Mouse (Mus musculus) liver, embryonic 11.5 days (tissue): ENCODE data around the gene Cers6. TPM values are rescaled to one million over a fixed set of nuclear protein-coding genes. Genes with fewer than 3 reads are reported as not detected.
A peak's percentile ranks its signal among the peaks of the same experiment; 100 is the strongest.

ENCODE experiments used
- ATAC-seq: fragments of 200-750 bp; cut with Nextera tagmentation; replicated peaks from 2 replicates; pipeline ENCODE4 v1.8.0; 2017; ENCODE audit warnings: moderate number of reproducible peaks, mild to moderate bottlenecking, moderate TSS enrichment, moderate library complexity; ENCODE audit not compliant: low FRiP score
- DNase-seq: peaks from one replicate; pipeline ENCODE4 v3.0.0-alpha.2; 2017; ENCODE audit warnings: low spot score
- H3K27ac ChIP-seq: fragments of 300-500 bp; sonication (generic); 2 replicates; pipeline ENCODE4 v1.5.1; 2014; ENCODE audit warnings: mild to moderate bottlenecking, low read depth, low read length, control low read depth
- H3K27me3 ChIP-seq: fragments of 300-500 bp; sonication (generic); replicated peaks from 2 replicates; pipeline ENCODE4 v1.6.1; 2014; ENCODE audit warnings: low read length, mixed read lengths; ENCODE audit not compliant: control insufficient read depth, insufficient read depth
- H3K36me3 ChIP-seq: fragments of 300-500 bp; sonication (generic); 2 replicates; pipeline ENCODE4 v1.6.1; 2014; ENCODE audit warnings: mild to moderate bottlenecking, low read length, moderate library complexity, mixed read lengths; ENCODE audit not compliant: control insufficient read depth, insufficient read depth
- H3K4me1 ChIP-seq: fragments of 300-500 bp; sonication (generic); replicated peaks from 2 replicates; pipeline ENCODE4 v1.6.1; 2014; ENCODE audit warnings: low read length, mixed read lengths; ENCODE audit not compliant: control insufficient read depth, insufficient read depth
- H3K4me2 ChIP-seq: fragments of 300-500 bp; sonication (generic); 2 replicates; pipeline ENCODE4 v1.6.1; 2014; ENCODE audit warnings: mild to moderate bottlenecking, control low read depth, moderate library complexity
- H3K4me3 ChIP-seq: fragments of 300-500 bp; sonication (generic); 2 replicates; pipeline ENCODE4 v1.5.1; 2014; ENCODE audit warnings: low read depth, low read length, control low read depth
- H3K9ac ChIP-seq: fragments of 300-500 bp; sonication (generic); 2 replicates; pipeline ENCODE4 v1.6.1; 2014; ENCODE audit warnings: low read depth, low read length, control low read depth
- H3K9me3 ChIP-seq: fragments of 300-500 bp; sonication (generic); 2 replicates; pipeline ENCODE4 v1.6.1; 2016; ENCODE audit warnings: low read length, inconsistent platforms, mixed read lengths; ENCODE audit not compliant: control insufficient read depth
- WGBS: fragments of 180-500 bp; shearing (Covaris S2); extraction: QIAGEN DNeasy Blood & Tissue Kit; methylation state at CpG from one replicate; pipeline ENCODE4 v1.1.7; 2014; 5-methylcytosine and 5-hydroxymethylcytosine counted together
- polyA plus RNA-seq: library from polyadenylated mRNA; unstranded; fragments of >200 nt; fragmentation: Nextera tagmentation; extraction: Ambion mirVana; gene quantifications from 2 replicates; pipeline ENCODE4 v1.2.1, GENCODE M21; 2014

The Cers6 gene
- polyA plus RNA-seq, 1 experiment from 2014 or later = 17.6 TPM

DNA sequence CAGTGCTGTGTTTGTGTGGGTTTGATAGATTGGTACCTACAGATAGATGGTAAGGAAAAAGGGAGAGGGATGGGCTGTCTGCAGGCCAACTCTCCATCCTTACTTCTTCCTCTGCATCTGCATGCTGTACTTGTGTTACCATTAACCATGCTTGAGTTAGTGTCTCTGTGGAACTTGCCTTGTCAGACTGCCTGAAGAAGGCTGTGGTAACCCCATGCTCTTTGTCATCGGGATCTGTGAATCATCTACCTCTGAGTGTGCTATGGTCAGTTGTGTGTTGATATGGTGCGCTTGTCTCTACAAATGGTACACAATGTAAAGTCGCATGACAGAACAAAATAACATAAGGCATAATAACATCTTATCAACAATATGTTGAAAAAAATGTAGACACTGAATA is 94.9 kb downstream of the Cers6 start:
- Histone ChIP-seq H3K36me3 (no peaks in the 10 kb centered on the region), H3K9me3 (no peaks in the 10 kb centered on the region), H3K27me3 (no peaks in the 10 kb centered on the region), H3K27ac (no peak overlapping the region), H3K4me1 (no peaks in the 10 kb centered on the region), H3K4me3 (no peak overlapping the region), H3K4me2 (no peak overlapping the region), H3K9ac (no peak overlapping the region)
- 90% methylated on average over 3 of the region's 3 CpGs for WGBS
- DNase-seq (no peak), ATAC-seq (no peak)

DNA sequence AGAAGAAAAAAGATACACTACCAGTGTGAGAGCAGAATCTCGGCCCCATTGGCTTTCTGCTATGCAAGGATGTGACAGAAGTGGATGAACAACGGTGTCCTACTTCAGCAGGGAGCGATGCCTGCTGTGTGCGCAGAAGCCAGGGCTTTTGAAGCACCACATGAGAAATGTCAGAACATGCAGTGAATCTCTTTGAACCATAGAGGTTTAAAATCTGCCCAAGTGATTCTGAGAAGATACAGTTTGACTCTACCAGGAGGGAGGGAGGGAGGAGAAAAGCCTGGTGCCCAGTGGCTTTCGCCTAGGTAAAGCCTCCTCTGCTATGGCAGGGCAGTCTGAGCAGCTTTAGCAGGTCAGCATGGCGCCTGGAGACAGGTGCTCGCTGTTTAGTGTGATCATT is 96.6 kb downstream of the Cers6 start:
- no peak overlapping the region for H3K9ac ChIP-seq

DNA sequence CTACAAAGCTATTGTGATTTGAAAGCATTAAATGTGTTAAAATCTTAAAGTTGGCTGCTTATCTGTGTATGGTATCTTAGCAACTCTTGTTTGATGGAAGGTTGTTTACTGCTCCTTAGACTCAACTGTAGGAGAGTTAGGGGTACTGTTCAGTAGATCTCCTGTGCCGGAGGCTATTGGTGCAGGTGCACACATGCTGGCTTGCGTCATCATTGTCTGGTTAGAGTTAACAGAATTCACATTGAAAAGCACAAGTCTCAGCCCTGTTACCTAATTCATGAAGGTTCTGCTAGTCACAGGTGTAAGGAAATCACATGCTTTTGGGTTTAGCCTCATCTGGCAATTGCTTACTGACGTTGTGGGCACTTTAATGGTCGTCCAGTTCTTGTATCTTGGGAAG is 98.3 kb downstream of the Cers6 start:
- Histone ChIP-seq H3K4me1 (no peaks in the 10 kb centered on the region), H3K4me2 (no peak overlapping the region), H3K27me3 (no peaks in the 10 kb centered on the region), H3K9me3 (no peaks in the 10 kb centered on the region), H3K4me3 (no peak overlapping the region), H3K36me3 (no peaks in the 10 kb centered on the region), H3K27ac (no peak overlapping the region), H3K9ac (no peak overlapping the region)
- DNase-seq (no peak), ATAC-seq (no peak)
- 94% methylated on average over 4 of the region's 4 CpGs for WGBS

More for the DNA sequence above, 96.6 kb downstream of the Cers6 start:
- H3K4me1 ChIP-seq = no peaks in the 10 kb centered on the region
- no peak overlapping the region for H3K4me3 ChIP-seq
- ATAC-seq (no peak), DNase-seq (no peak)
- H3K27ac ChIP-seq = no peak overlapping the region
- no peaks in the 10 kb centered on the region for H3K27me3 ChIP-seq
- H3K36me3 ChIP-seq = no peaks in the 10 kb centered on the region
- H3K9me3 ChIP-seq = no peaks in the 10 kb centered on the region
- WGBS = 81% methylated on average over 7 of the region's 7 CpGs
- no peak overlapping the region for H3K4me2 ChIP-seq

DNA sequence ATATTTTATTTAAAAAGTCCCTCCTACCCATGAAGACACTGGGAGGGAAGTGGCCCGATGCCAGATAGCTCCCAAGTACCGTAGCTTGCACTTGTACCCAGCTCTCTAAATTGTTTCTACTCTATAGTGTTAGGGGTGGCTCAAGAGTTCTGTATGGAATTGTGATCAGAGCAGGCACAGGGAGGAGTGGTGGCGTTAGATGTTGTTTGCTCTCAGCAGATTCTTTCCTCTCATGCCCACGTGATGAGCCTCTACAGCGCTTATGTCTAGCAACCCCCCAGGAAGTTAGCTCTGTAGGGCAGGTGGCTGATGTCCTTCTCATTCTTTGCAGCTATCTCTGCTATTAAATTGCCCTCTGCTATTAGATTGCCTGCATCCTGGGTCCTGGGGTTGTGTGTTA is 98.8 kb downstream of the Cers6 start:
- DNase-seq (no peak), ATAC-seq (no peak)
- H3K4me2 ChIP-seq = no peak overlapping the region
- no peak overlapping the region for H3K27ac ChIP-seq
- H3K4me1 ChIP-seq = no peaks in the 10 kb centered on the region
- H3K27me3 ChIP-seq = no peaks in the 10 kb centered on the region
- no peaks in the 10 kb centered on the region for H3K36me3 ChIP-seq
- 83% methylated on average over 5 of the region's 5 CpGs for WGBS
- H3K4me3 ChIP-seq = no peak overlapping the region
- H3K9ac ChIP-seq = no peak overlapping the region
- H3K9me3 ChIP-seq = no peaks in the 10 kb centered on the region

DNA sequence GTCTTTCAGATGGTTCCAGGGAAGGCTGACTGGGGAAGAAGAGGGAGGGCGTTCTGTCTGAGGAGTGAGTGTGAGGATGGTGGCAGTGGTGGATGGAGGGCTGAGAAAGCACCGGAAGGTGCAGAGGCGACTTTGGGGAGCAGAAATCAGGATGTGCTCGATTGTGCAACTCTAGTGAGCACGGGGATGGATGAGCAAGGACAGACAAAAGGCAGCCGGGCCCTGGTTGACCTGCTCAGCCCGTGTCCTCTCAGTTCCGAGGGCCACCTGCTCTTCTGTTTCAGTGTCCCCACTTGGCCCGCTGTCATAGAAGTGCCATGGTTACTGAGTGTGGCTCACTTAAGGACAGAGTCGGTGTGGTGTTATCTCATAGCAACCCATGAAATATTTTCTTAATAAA is 99.4 kb downstream of the Cers6 start:
- H3K4me3 ChIP-seq = no peak overlapping the region
- 94% methylated on average over 10 of the region's 10 CpGs for WGBS
- H3K9me3 ChIP-seq = no peaks in the 10 kb centered on the region
- DNase-seq (no peak), ATAC-seq (no peak)
- no peak overlapping the region for H3K27ac ChIP-seq
- H3K4me2 ChIP-seq = no peak overlapping the region
- no peaks in the 10 kb centered on the region for H3K4me1 ChIP-seq
- no peaks in the 10 kb centered on the region for H3K27me3 ChIP-seq
- no peak overlapping the region for H3K9ac ChIP-seq
- H3K36me3 ChIP-seq = no peaks in the 10 kb centered on the region

DNA sequence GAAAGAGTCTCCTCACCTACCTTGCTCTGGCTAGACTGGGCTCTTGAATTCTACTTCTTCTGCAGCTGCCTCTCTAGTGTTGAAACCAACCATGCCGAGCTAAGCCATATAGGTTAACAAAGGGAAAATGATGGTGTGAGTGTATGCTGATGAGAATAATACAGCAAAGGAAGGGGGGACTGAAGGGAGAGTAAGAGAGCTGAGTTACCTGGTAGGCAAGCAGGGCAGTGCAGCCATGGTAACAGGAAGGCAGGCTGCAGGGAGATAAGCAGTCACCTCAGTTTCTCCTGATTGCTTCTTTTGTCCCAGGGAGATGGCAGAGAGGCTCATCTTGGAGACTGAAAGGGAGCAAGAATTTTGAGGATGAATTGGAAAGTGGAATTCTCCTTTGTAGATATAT is 105.1 kb downstream of the Cers6 start:
- Histone ChIP-seq H3K9me3 (peaks cover 3% of the 10 kb centered on the region; the same call in 1 of the 2 replicates), H3K36me3 (peaks cover 3% of the 10 kb centered on the region; the same call in 1 of the 2 replicates), H3K27ac (no peak overlapping the region), H3K9ac (no peak overlapping the region), H3K4me1 (no peaks in the 10 kb centered on the region), H3K4me3 (no peak overlapping the region), H3K4me2 (no peak overlapping the region), H3K27me3 (no peaks in the 10 kb centered on the region)
- DNase-seq = no peak
- 81% methylated on average over 1 of the region's 1 CpGs for WGBS
- no peak for ATAC-seq

DNA sequence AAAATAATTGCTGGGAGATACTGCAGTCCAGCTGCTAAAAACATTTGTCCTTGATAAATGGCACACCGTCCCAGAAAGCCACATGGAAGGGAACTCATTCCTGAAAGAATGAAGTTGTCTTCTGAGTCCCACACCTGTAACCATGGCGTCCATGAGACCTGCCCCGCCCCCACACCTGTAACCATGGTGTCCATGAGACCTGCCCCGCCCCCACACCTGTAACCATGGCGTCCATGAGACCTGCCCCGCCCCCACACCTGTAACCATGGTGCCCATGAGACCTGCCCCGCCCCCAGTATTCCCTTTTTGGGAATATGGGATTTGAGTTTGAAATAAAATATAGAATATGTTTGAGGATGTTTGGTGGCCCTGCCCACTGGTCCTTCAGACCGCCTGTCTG is 106.8 kb downstream of the Cers6 start:
- no peak for DNase-seq

DNA sequence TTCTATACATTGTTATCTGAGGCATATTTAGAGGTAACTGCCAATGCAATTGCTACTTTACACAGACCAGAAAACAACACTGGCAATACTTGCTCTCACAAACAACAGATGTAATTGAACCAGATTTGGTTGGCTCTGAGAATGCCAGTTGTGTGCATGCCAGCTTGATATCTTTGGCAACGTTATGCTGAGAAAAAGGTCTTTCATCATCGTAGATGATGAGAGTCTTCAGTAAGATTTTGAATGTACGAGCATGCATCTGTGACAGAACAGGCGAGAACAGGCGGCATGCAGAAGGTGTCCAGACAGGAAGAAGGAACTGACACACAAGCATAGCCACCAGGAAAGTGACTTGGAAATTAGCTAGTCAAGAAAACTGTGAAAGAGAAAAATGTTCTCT is 110.6 kb downstream of the Cers6 start:
- no peak overlapping the region for H3K4me2 ChIP-seq
- no peak overlapping the region for H3K27ac ChIP-seq
- ATAC-seq (no peak), DNase-seq (no peak)
- WGBS = 87% methylated on average over 5 of the region's 5 CpGs
- no peak overlapping the region for H3K9ac ChIP-seq
- H3K4me3 ChIP-seq = no peak overlapping the region
- peaks cover 19% of the 10 kb centered on the region for H3K4me1 ChIP-seq
- peaks cover 3% of the 10 kb centered on the region; the same call in 1 of the 2 replicates for H3K36me3 ChIP-seq
- peaks cover 3% of the 10 kb centered on the region; the same call in 1 of the 2 replicates for H3K9me3 ChIP-seq
- no peaks in the 10 kb centered on the region for H3K27me3 ChIP-seq

More for the DNA sequence above, 106.8 kb downstream of the Cers6 start:
- H3K36me3 ChIP-seq = peaks cover 3% of the 10 kb centered on the region; the same call in 1 of the 2 replicates
- ATAC-seq = no peak
- H3K9ac ChIP-seq = no peak overlapping the region
- no peak overlapping the region for H3K4me3 ChIP-seq
- H3K4me2 ChIP-seq = no peak overlapping the region
- no peaks in the 10 kb centered on the region for H3K4me1 ChIP-seq
- peaks cover 3% of the 10 kb centered on the region; the same call in 1 of the 2 replicates for H3K9me3 ChIP-seq
- H3K27me3 ChIP-seq = no peaks in the 10 kb centered on the region
- no peak overlapping the region for H3K27ac ChIP-seq
- 84% methylated on average over 8 of the region's 8 CpGs for WGBS

DNA sequence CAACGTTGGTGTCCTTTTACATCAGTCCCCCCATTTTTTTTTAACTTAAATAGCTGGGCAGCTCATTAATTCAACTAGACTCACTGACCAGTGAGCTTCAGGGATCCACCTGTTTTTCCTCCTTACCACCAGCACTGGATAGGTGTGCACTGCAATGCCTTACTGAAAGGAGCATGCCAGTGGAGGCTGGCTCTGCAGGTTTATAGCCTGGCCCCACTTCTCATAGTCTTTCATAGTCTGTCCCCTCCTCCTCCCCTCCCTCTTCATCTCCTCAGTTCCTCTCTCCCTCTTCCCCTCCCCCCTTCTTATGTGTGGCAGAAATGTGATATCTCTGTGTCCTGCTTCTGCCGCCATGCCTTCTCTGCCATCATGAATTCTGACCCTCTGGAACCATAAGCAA is 112.5 kb downstream of the Cers6 start:
- H3K9ac ChIP-seq = no peak overlapping the region
- 52% methylated on average over 2 of the region's 2 CpGs for WGBS
- peaks cover 22% of the 10 kb centered on the region for H3K4me1 ChIP-seq
- peaks cover 3% of the 10 kb centered on the region; the same call in 1 of the 2 replicates for H3K36me3 ChIP-seq
- ATAC-seq (0 out of 2 replicates have a peak, but pooled peaks have one; percentile 27), DNase-seq (no peak)
- peaks cover 3% of the 10 kb centered on the region; the same call in 1 of the 2 replicates for H3K9me3 ChIP-seq
- H3K27me3 ChIP-seq = no peaks in the 10 kb centered on the region
- no peak overlapping the region for H3K27ac ChIP-seq
- no peak overlapping the region for H3K4me3 ChIP-seq
- no peak overlapping the region for H3K4me2 ChIP-seq
